Mouse (Mus musculus) limb, embryonic 11.5 days (tissue): ENCODE measurements around the gene Dnajc16. TPM values are rescaled to one million over a fixed set of nuclear protein-coding genes. Genes with fewer than 3 reads are reported as not detected.

ENCODE experiments used
- ATAC-seq: fragments of 200-750 bp; cut with Nextera tagmentation; 2 replicates; pipeline ENCODE4 v1.8.0; 2017; ENCODE audit warnings: low read depth; ENCODE audit not compliant: insufficient number of reproducible peaks, low FRiP score, low TSS enrichment
- DNase-seq: peaks from one replicate; pipeline ENCODE4 v3.0.0-alpha.2; 2015; ENCODE audit warnings: low spot score
- H3K27ac ChIP-seq: fragments of 300-500 bp; sonication (generic); replicated peaks from 2 replicates; pipeline ENCODE4 v1.5.1; 2014; ENCODE audit warnings: low read depth, mild to moderate bottlenecking, low read length
- H3K27me3 ChIP-seq: fragments of 300-500 bp; sonication (generic); 2 replicates; pipeline ENCODE4 v1.6.1; 2014; ENCODE audit warnings: mild to moderate bottlenecking, low read length, mixed read lengths; ENCODE audit not compliant: control insufficient read depth, insufficient read depth
- H3K36me3 ChIP-seq: fragments of 300-500 bp; sonication (generic); 2 replicates; pipeline ENCODE4 v1.6.1; 2014; ENCODE audit warnings: mild to moderate bottlenecking, low read length, moderate library complexity, mixed read lengths; ENCODE audit not compliant: control insufficient read depth, insufficient read depth
- H3K4me1 ChIP-seq: fragments of 300-500 bp; sonication (generic); 2 replicates; pipeline ENCODE4 v1.6.1; 2014; ENCODE audit warnings: low read length, mixed read lengths; ENCODE audit not compliant: control insufficient read depth, insufficient read depth
- H3K4me2 ChIP-seq: fragments of 300-500 bp; sonication (generic); 2 replicates; pipeline ENCODE4 v1.6.1; 2014; ENCODE audit warnings: low read depth, mild to moderate bottlenecking, moderate library complexity; ENCODE audit not compliant: severe bottlenecking
- H3K4me3 ChIP-seq: fragments of 300-500 bp; sonication (generic); 2 replicates; pipeline ENCODE4 v1.5.1; 2014; ENCODE audit warnings: low read depth, low read length
- H3K9ac ChIP-seq: fragments of 300-500 bp; sonication (generic); 2 replicates; pipeline ENCODE4 v1.6.1; 2014; ENCODE audit warnings: mild to moderate bottlenecking, low read length
- H3K9me3 ChIP-seq: fragments of 300-500 bp; sonication (generic); 2 replicates; pipeline ENCODE4 v1.6.1; 2016; ENCODE audit warnings: low read length; ENCODE audit not compliant: control insufficient read depth
- WGBS: fragments of 180-500 bp; shearing (Covaris S2); extraction: QIAGEN DNeasy Blood & Tissue Kit; methylation state at CpG from one replicate; pipeline ENCODE4 v1.1.7; 2014; 5-methylcytosine and 5-hydroxymethylcytosine counted together
- polyA plus RNA-seq: library from polyadenylated mRNA; unstranded; fragments of >200 nt; fragmentation: Nextera tagmentation; extraction: Ambion mirVana; gene quantifications from 2 replicates; pipeline ENCODE4 v1.2.1, GENCODE M21; 2014

The Dnajc16 gene
- polyA plus RNA-seq, 1 experiment from 2014 or later = 3.1 TPM

- Histone ChIP-seq H3K36me3 (no peaks in the 10 kb centered on the region; the same call in 1 of the 2 replicates), H3K9me3 (no peaks in the 10 kb centered on the region), H3K9ac (no peak overlapping the region), H3K4me1 (peaks cover 8% of the 10 kb centered on the region; the same call in 1 of the 2 replicates), H3K27me3 (no peaks in the 10 kb centered on the region), H3K4me2 (no peak overlapping the region), H3K4me3 (no peak overlapping the region), H3K27ac (no peak overlapping the region)
- ATAC-seq = no peak
- DNase-seq = no peak
- WGBS = 62% methylated on average over 11 of the region's 11 CpGs
These were observed 66.1 kb downstream of the Dnajc16 start for GRCm38 (mm10) chr4:141724594-141724993.

GRCm38 (mm10) chr4:141723673-141724068 is 67.1 kb downstream of the Dnajc16 start:
- Histone ChIP-seq H3K4me1 (peaks cover 8% of the 10 kb centered on the region; the same call in 1 of the 2 replicates), H3K9ac (peak overlapping the region; percentile 96), H3K27me3 (no peaks in the 10 kb centered on the region), H3K36me3 (no peaks in the 10 kb centered on the region; the same call in 1 of the 2 replicates), H3K9me3 (no peaks in the 10 kb centered on the region), H3K27ac (no peak overlapping the region), H3K4me3 (peak overlapping the region; percentile 99), H3K4me2 (peak overlapping the region; percentile 84)
- WGBS = 15% methylated on average over 13 of the region's 13 CpGs
- DNase-seq (no peak), ATAC-seq (0 out of 2 replicates have a peak, but pooled peaks have one; percentile 65)

- H3K27me3 ChIP-seq = no peaks in the 10 kb centered on the region
- H3K9ac ChIP-seq = peak within 1 kb of the TSS; percentile 96
- H3K27ac ChIP-seq = peak within 1 kb of the TSS; percentile 79
- H3K4me1 ChIP-seq = peaks cover 8% of the 10 kb centered on the region; the same call in 1 of the 2 replicates
- WGBS = under 1% methylated on average over 93 of the region's 105 CpGs
- H3K4me3 ChIP-seq = peak within 1 kb of the TSS; percentile 99
- peak; percentile 82 for ATAC-seq
- H3K4me2 ChIP-seq = peak within 1 kb of the TSS; percentile 84
- peak; percentile 89 for DNase-seq
- no peaks in the 10 kb centered on the region for H3K9me3 ChIP-seq
- H3K36me3 ChIP-seq = no peaks in the 10 kb centered on the region; the same call in 1 of the 2 replicates
These were observed 67.7 kb downstream of the Dnajc16 start, which contains the start of gene Ddi2 for GRCm38 (mm10) chr4:141722731-141723672. Gene Ddi2, minus strand, starts transcription at chr4:141723419.

GRCm38 (mm10) chr4:141721961-141722360 is 68.8 kb downstream of the Dnajc16 start:
- Histone ChIP-seq H3K4me1 (peaks cover 8% of the 10 kb centered on the region; the same call in 1 of the 2 replicates), H3K27ac (no peak overlapping the region), H3K27me3 (no peaks in the 10 kb centered on the region), H3K4me3 (peak overlapping the region; percentile 99), H3K9me3 (no peaks in the 10 kb centered on the region), H3K9ac (no peak overlapping the region), H3K4me2 (peak overlapping the region; percentile 84), H3K36me3 (peaks cover 2% of the 10 kb centered on the region; the same call in 1 of the 2 replicates)
- DNase-seq (no peak), ATAC-seq (no peak)
- WGBS = 79% methylated on average over 6 of the region's 6 CpGs

GRCm38 (mm10) chr4:141720761-141721523 is 69.8 kb downstream of the Dnajc16 start:
- Histone ChIP-seq H3K9me3 (no peaks in the 10 kb centered on the region), H3K27me3 (no peaks in the 10 kb centered on the region), H3K4me2 (no peak overlapping the region), H3K4me1 (peaks cover 10% of the 10 kb centered on the region), H3K27ac (no peak overlapping the region), H3K36me3 (peaks cover 2% of the 10 kb centered on the region; the same call in 1 of the 2 replicates), H3K9ac (no peak overlapping the region), H3K4me3 (no peak overlapping the region)
- WGBS = 83% methylated on average over 6 of the region's 6 CpGs
- DNase-seq (no peak), ATAC-seq (no peak)

- Histone ChIP-seq H3K4me1 (peaks cover 23% of the 10 kb centered on the region), H3K36me3 (peaks cover 2% of the 10 kb centered on the region; the same call in 1 of the 2 replicates), H3K9me3 (no peaks in the 10 kb centered on the region), H3K27me3 (no peaks in the 10 kb centered on the region), H3K4me2 (no peak overlapping the region), H3K27ac (no peak overlapping the region), H3K9ac (no peak overlapping the region), H3K4me3 (no peak overlapping the region)
- WGBS = 93% methylated on average over 1 of the region's 1 CpGs
- no peak for ATAC-seq
- DNase-seq = no peak
These were observed 71.4 kb downstream of the Dnajc16 start for GRCm38 (mm10) chr4:141719304-141719703.

- 77% methylated on average over 4 of the region's 4 CpGs for WGBS
- Histone ChIP-seq H3K27me3 (no peaks in the 10 kb centered on the region), H3K9me3 (no peaks in the 10 kb centered on the region), H3K9ac (no peak overlapping the region), H3K4me1 (peaks cover 26% of the 10 kb centered on the region), H3K36me3 (peaks cover 5% of the 10 kb centered on the region; the same call in 1 of the 2 replicates), H3K4me2 (no peak overlapping the region), H3K27ac (no peak overlapping the region), H3K4me3 (no peak overlapping the region)
- DNase-seq (no peak), ATAC-seq (no peak)
These were observed 73.1 kb downstream of the Dnajc16 start for GRCm38 (mm10) chr4:141717633-141718032.

- H3K4me1 ChIP-seq = peaks cover 18% of the 10 kb centered on the region
- ATAC-seq = peak; percentile 80
- no peaks in the 10 kb centered on the region for H3K9me3 ChIP-seq
- H3K9ac ChIP-seq = no peak overlapping the region
- peak; percentile 56 for DNase-seq
- H3K4me3 ChIP-seq = no peak overlapping the region
- peaks cover 11% of the 10 kb centered on the region; the same call in 1 of the 2 replicates for H3K36me3 ChIP-seq
- no peak overlapping the region for H3K27ac ChIP-seq
- no peak overlapping the region for H3K4me2 ChIP-seq
- no peaks in the 10 kb centered on the region for H3K27me3 ChIP-seq
- WGBS = 41% methylated on average over 2 of the region's 2 CpGs
These were observed 75.7 kb downstream of the Dnajc16 start for GRCm38 (mm10) chr4:141715027-141715426.
